Mouse (Mus musculus): Measurements from ENCODE around the gene Samd9l.
"Not testable (repeated sequence)": the region's sequence is repeated elsewhere in the genome, so short reads cannot be mapped to it uniquely, and the experiment has no call there.

Gene Samd9l

DNA sequence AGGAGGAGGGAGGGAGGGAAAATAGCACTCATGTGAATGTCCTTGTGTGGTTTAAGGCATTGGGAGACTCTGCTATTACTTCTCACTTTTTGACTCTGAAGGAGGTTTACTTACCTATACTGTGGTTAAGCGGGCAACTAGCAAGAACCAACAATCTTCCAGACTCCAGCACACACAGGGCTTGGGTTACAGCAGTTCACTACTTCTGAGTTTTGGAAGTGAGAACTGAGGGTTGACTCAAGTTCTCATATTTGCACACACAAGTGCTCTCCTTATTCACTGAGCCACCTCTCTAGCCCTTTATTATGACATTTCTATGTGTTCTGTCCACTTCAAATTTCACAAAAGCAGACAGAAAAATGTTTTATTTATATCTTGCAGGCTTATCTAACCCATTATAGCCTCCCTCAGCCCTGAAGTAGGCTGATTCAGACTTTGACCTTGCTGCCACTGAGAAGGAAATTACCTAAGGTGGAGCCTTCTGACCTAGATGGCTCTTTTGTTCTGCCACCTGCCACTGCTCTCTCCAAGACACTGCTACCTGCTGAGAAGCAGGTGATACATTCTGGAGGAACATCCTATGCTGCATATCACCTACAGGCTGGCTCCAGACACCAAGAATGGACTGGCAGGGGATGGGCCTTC, 55.6 kb downstream of the Samd9l start:
- DNase-seq (ENCODE audit: low spot score) = not testable (repeated sequence)

DNA sequence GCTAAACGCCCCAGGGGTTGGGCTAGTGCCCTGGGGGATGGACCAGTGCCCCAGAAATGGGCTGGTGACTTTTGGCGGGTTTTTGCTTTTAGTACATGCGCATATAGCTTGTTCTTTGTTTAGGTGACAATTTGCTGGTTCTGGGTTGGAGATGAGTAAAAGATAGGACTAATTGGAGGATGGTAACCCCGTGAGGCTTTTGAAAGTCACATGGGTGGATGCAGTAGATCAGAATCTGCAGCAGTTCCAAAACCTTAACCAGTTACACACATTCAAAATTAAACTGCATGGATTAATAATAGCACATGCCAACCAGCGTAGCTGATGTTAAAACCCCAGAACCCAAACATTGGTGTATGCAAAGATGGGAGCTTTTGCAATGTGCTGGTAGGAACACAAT, 57.9 kb downstream of the Samd9l start:
- no peak for DNase-seq (ENCODE audit: low spot score)

DNA sequence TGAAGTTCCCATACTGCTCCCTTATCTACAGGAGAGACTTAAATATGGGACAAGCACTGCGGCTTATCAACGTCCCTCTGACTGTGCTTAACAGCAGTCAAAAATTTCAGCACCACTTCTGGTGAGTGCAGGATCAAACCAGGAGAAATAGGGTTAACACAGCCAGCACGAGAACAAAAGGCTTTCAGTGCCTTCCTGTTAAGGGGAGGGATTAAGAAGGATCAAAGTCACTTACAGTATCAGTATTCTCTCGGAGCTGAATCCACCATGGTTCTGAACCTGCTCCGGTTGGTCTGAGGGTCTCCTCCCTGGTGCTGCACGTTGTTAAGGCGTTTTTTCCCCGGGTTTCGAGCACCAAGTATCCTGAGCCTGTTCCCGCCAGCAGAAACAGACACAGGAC, 58.4 kb downstream of the Samd9l start:
- DNase-seq (ENCODE audit: low spot score) = not testable (repeated sequence)

DNA sequence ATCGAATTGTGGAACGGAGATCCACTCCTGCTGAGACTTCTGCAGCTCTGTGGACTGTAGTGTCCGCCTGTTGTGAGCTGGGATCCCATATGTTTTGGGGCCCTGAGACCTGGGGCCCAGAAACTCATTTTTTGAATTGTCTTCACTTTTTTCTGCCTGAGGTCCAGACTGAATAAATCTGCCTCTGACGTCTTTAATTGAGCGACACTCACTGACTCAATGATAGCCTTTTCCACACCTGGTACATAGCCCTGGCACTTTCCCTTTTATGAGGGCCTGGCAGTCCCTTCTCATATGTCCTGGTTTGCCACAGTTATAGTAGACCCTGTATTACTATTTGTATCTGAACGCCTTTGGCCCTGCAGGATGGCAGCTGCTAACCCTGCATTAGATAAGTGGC, 60.2 kb downstream of the Samd9l start:
- not testable (repeated sequence) for DNase-seq (ENCODE audit: low spot score)

Data from urinary bladder, postnatal 14 days (tissue).